Comparison of ENCODE assay signal across 10 mouse cellular contexts in genomic region chr16:77643036-77643870, GRCm38 (mm10). TPM values are rescaled to one million over a fixed set of nuclear protein-coding genes. Genes with fewer than 3 reads are reported as not detected.
DNase-seq lines count a peak whose midpoint lies in the region; ATAC-seq lines count a peak whose summit lies in the region.
"Had no signal": no experiment of that assay in that cellular context is flagged by ENCODE, and none has a peak within 500 bp of the region (broad histone marks: within the 10 kb centered on the region; RNA-seq: fewer than 3 reads in every experiment).

No protein-coding gene starts in this region.

- no peak overlapping the region for H3K4me3 ChIP-seq in forebrain, embryonic 11.5 days (ENCODE audit: low read depth, low read length)
- H3K4me3 ChIP-seq in hindbrain, embryonic 10.5 days, result peak overlapping the region; percentile 54
- peak overlapping the region; percentile 55 for H3K4me3 ChIP-seq in stomach, embryonic 16.5 days (replicated peaks; ENCODE audit: low read length)

- peak; percentile 11 to 18 for DNase-seq in lung, adult 18-20 months
- no peak for DNase-seq in lung, postnatal 14 days
- no peak for DNase-seq in forebrain, embryonic 11.5 days (ENCODE audit: low spot score)
- DNase-seq in hindbrain, embryonic 10.5 days (ENCODE audit: low spot score), result no peak
- DNase-seq in layer of hippocampus, postnatal 36 days, result peak; percentile 66 to 78
- DNase-seq in lung, postnatal 4 days, result peak; percentile 7 to 31
- no peak for DNase-seq in thymus, postnatal 25 days

- no peaks in the 10 kb centered on the region for H3K27me3 ChIP-seq in forebrain, embryonic 11.5 days (ENCODE audit: control insufficient read depth, insufficient read depth, low read length)
- no peaks in the 10 kb centered on the region for H3K27me3 ChIP-seq in hindbrain, embryonic 10.5 days (ENCODE audit: insufficient read depth, poor library complexity, severe bottlenecking)
- H3K27me3 ChIP-seq in stomach, embryonic 16.5 days (ENCODE audit: control insufficient read depth, insufficient read depth, low read length), result no peaks in the 10 kb centered on the region
- H3K27me3 ChIP-seq: megakaryocyte, embryonic 14.5 days had no signal

- no peak overlapping the region for H3K27ac ChIP-seq in forebrain, embryonic 11.5 days (ENCODE audit: low read depth, low read length)
- peak overlapping the region; percentile 82; the same call in 1 of the 2 replicates for H3K27ac ChIP-seq in hindbrain, embryonic 10.5 days
- H3K27ac ChIP-seq in stomach, embryonic 16.5 days (ENCODE audit: low read length), result peak overlapping the region; percentile 66

- peaks cover 4% of the 10 kb centered on the region; the same call in 1 of the 2 replicates for H3K4me1 ChIP-seq in forebrain, embryonic 11.5 days (replicated peaks; ENCODE audit: control insufficient read depth, insufficient read depth, low read length)
- H3K4me1 ChIP-seq in hindbrain, embryonic 10.5 days (replicated peaks), result peaks cover 27% of the 10 kb centered on the region
- peaks cover 4% of the 10 kb centered on the region for H3K4me1 ChIP-seq in stomach, embryonic 16.5 days (ENCODE audit: control insufficient read depth, insufficient read depth, low read length)

- no peaks in the 10 kb centered on the region for H3K36me3 ChIP-seq in forebrain, embryonic 11.5 days (ENCODE audit: control insufficient read depth, insufficient read depth, low read length)
- no peaks in the 10 kb centered on the region for H3K36me3 ChIP-seq in hindbrain, embryonic 10.5 days
- H3K36me3 ChIP-seq in stomach, embryonic 16.5 days (ENCODE audit: control insufficient read depth, insufficient read depth, low read length), result no peaks in the 10 kb centered on the region

- peak overlapping the region; percentile 69 for H3K4me2 ChIP-seq in forebrain, embryonic 11.5 days (ENCODE audit: low read depth, low read length, severe bottlenecking)
- peak overlapping the region; percentile 69 for H3K4me2 ChIP-seq in stomach, embryonic 16.5 days (ENCODE audit: low read depth, low read length)

- no peak overlapping the region; the same call in 1 of the 2 replicates for H3K9ac ChIP-seq in forebrain, embryonic 11.5 days (ENCODE audit: low read length)
- peak overlapping the region; percentile 61; the same call in 1 of the 2 replicates for H3K9ac ChIP-seq in stomach, embryonic 16.5 days (ENCODE audit: low read length)

- no peaks in the 10 kb centered on the region for H3K9me3 ChIP-seq in forebrain, embryonic 11.5 days (ENCODE audit: control insufficient read depth, low read length)
- H3K9me3 ChIP-seq in hindbrain, embryonic 10.5 days, result no peaks in the 10 kb centered on the region
- no peaks in the 10 kb centered on the region for H3K9me3 ChIP-seq in stomach, embryonic 16.5 days (replicated peaks; ENCODE audit: control insufficient read depth, low read length)
- H3K9me3 ChIP-seq: megakaryocyte, embryonic 14.5 days had no signal

- ATAC-seq in forebrain, embryonic 11.5 days (replicated peaks; ENCODE audit: low FRiP score), result peak; percentile 4; the same call in 1 of the 2 replicates
- ATAC-seq in stomach, embryonic 16.5 days (ENCODE audit: insufficient read depth, low FRiP score), result no peak

- 85% methylated on average over 14 of the region's 14 CpGs for WGBS in forebrain, embryonic 11.5 days
- WGBS in hindbrain, embryonic 10.5 days, result 85% methylated on average over 14 of the region's 14 CpGs
- WGBS in stomach, embryonic 16.5 days, result 70% methylated on average over 14 of the region's 14 CpGs

RNA-seq across cellular contexts. Expression of gene Gm11146, which starts 41.4 kb away (rescaled TPM):
- not detected in 2 replicates for polyA plus RNA-seq in forebrain, embryonic 11.5 days (2014; fragmentation: Nextera tagmentation; extraction: Ambion mirVana)
- not detected in 2 replicates for polyA plus RNA-seq in hindbrain, embryonic 10.5 days (2016; fragmentation: Nextera tagmentation; extraction: Ambion mirVana)
- total RNA-seq in layer of hippocampus, postnatal 36 days (2021), result not detected
- polyA plus RNA-seq in stomach, embryonic 16.5 days (2015; fragmentation: Nextera tagmentation; extraction: Ambion mirVana), result not detected in 2 replicates
- total RNA-seq: ES-E14 had no signal

Comparison
In these comparisons a context has a peak if more than half of its experiments do, and no peak if none do; other contexts are left out.
1. DNase-seq: peak in lung, adult 18-20 months (2 of 2), layer of hippocampus, postnatal 36 days (2 of 2) and lung, postnatal 4 days (2 of 2); none in lung, postnatal 14 days (single experiment), forebrain, embryonic 11.5 days (single experiment), hindbrain, embryonic 10.5 days (single experiment) and thymus, postnatal 25 days (single experiment).